Mouse (Mus musculus) spleen, adult 2 months (tissue): ENCODE measurements around the gene Rae1. TPM values are rescaled to one million over a fixed set of nuclear protein-coding genes. Genes with fewer than 3 reads are reported as not detected.

Source experiments
- DNase-seq, 2 experiments: peaks; one replicate each; pipeline versions ENCODE4 v3.0.0 to v3.0.0-alpha.2; 2012 to 2021; ENCODE audit warnings: low spot score in 2 of 2, low read depth in 1 of 2
- H3K27ac ChIP-seq: fragments of 200-500 bp; 2 replicates; pipeline ENCODE4 v1.5.1; 2012; ENCODE audit warnings: low read length, inconsistent platforms; ENCODE audit not compliant: insufficient read depth
- H3K27me3 ChIP-seq: fragments of 200-500 bp; 2 replicates; pipeline ENCODE4 v1.6.1; 2012; ENCODE audit warnings: mild to moderate bottlenecking, moderate library complexity, low read length, inconsistent platforms; ENCODE audit not compliant: control insufficient read depth, insufficient read depth
- H3K36me3 ChIP-seq: fragments of 200-500 bp; 2 replicates; pipeline ENCODE4 v1.6.1; 2012; ENCODE audit warnings: mild to moderate bottlenecking, low read length, inconsistent platforms; ENCODE audit not compliant: control insufficient read depth, insufficient read depth
- H3K4me1 ChIP-seq: fragments of 200-500 bp; 2 replicates; pipeline ENCODE4 v1.6.1; 2011; ENCODE audit warnings: inconsistent platforms; ENCODE audit not compliant: control insufficient read depth, insufficient read depth, insufficient read length
- H3K4me3 ChIP-seq: fragments of 200-500 bp; 2 replicates; pipeline ENCODE4 v1.5.1; 2011; ENCODE audit warnings: mild to moderate bottlenecking, inconsistent platforms; ENCODE audit not compliant: insufficient read depth, insufficient read length; ENCODE audit errors: extremely low read depth
- CTCF ChIP-seq: fragments of 200-500 bp; IDR thresholded peaks from 2 replicates; pipeline ENCODE4 v1.5.1; 2011; ENCODE audit warnings: mild to moderate bottlenecking, inconsistent platforms; ENCODE audit not compliant: insufficient read depth, insufficient read length, insufficient replicate concordance; ENCODE audit errors: extremely low read depth
- POLR2A ChIP-seq: fragments of 200-500 bp; IDR thresholded peaks from 2 replicates; pipeline ENCODE4 v1.6.1; 2011; ENCODE audit warnings: low read depth, low read length, inconsistent platforms
- WGBS: fragments of 180-500 bp; shearing (Covaris S2); methylation state at CpG from one replicate; pipeline ENCODE4 v1.1.7; 2018; 5-methylcytosine and 5-hydroxymethylcytosine counted together
- polyA plus RNA-seq: library from polyadenylated mRNA; depleted of rRNA; stranded (reverse); fragments of >200 nt; gene quantifications from 2 replicates; pipeline ENCODE4 v1.2.3, GENCODE M21; 2012

Gene Rae1
- polyA plus RNA-seq, 1 experiment, result 48.3 TPM

- Histone ChIP-seq H3K4me1 (no peaks in the 10 kb centered on the region), H3K36me3 (no peaks in the 10 kb centered on the region), H3K4me3 (no peak overlapping the region), H3K27ac (no peak overlapping the region), H3K27me3 (no peaks in the 10 kb centered on the region)
- whole genome bisulfite sequencing, result 84% methylated on average over 6 of the region's 6 CpGs
- no peak for TF ChIP-seq CTCF
- no peak for TF ChIP-seq POLR2A
- no peak for DNase-seq
Measured at GRCm38 (mm10) chr2:172961211-172961610, 38.7 kb upstream of the Rae1 start.

GRCm38 (mm10) chr2:172965249-172965648, 34.7 kb upstream of the Rae1 start:
- no peak for TF ChIP-seq CTCF
- TF ChIP-seq POLR2A, result no peak
- 89% methylated on average over 11 of the region's 11 CpGs for WGBS
- Histone ChIP-seq H3K4me1 (peaks cover 3% of the 10 kb centered on the region; the same call in 1 of the 2 replicates), H3K36me3 (no peaks in the 10 kb centered on the region), H3K27me3 (no peaks in the 10 kb centered on the region), H3K4me3 (no peak overlapping the region), H3K27ac (no peak overlapping the region)
- no peak for DNase-seq

DNA sequence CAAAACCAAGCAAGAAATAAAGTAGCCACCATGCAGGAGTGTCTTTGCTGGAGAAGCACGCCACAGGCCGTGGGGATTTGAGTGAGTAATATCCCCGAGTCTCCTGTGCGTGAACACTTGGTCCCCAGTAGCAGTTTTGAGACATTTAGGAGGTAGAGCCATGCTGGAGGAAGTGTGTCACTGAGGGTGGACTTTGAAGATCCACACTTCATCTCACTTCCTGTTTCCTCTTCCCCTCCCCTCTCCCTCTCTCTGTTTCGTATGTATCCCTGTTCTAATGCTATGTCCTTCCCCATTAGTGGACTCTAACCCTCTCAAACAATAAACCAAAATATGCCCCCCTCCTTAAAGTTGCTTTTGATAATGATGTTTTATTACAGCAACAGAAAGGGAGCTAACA, 33.4 kb upstream of the Rae1 start:
- Histone ChIP-seq H3K4me3 (no peak overlapping the region), H3K4me1 (peaks cover 3% of the 10 kb centered on the region; the same call in 1 of the 2 replicates), H3K27ac (no peak overlapping the region), H3K27me3 (no peaks in the 10 kb centered on the region), H3K36me3 (no peaks in the 10 kb centered on the region)
- TF ChIP-seq CTCF (no peak), POLR2A (no peak)
- 50% methylated on average over 5 of the region's 5 CpGs for WGBS
- no peak for DNase-seq

- Histone ChIP-seq H3K27ac (no peak overlapping the region), H3K36me3 (no peaks in the 10 kb centered on the region), H3K4me3 (no peak overlapping the region), H3K27me3 (no peaks in the 10 kb centered on the region), H3K4me1 (peaks cover 4% of the 10 kb centered on the region; the same call in 1 of the 2 replicates)
- no peak for DNase-seq
- no peak for TF ChIP-seq POLR2A
- 91% methylated on average over 2 of the region's 2 CpGs for WGBS
Measured at GRCm38 (mm10) chr2:172971865-172972264, 28.1 kb upstream of the Rae1 start.

DNA sequence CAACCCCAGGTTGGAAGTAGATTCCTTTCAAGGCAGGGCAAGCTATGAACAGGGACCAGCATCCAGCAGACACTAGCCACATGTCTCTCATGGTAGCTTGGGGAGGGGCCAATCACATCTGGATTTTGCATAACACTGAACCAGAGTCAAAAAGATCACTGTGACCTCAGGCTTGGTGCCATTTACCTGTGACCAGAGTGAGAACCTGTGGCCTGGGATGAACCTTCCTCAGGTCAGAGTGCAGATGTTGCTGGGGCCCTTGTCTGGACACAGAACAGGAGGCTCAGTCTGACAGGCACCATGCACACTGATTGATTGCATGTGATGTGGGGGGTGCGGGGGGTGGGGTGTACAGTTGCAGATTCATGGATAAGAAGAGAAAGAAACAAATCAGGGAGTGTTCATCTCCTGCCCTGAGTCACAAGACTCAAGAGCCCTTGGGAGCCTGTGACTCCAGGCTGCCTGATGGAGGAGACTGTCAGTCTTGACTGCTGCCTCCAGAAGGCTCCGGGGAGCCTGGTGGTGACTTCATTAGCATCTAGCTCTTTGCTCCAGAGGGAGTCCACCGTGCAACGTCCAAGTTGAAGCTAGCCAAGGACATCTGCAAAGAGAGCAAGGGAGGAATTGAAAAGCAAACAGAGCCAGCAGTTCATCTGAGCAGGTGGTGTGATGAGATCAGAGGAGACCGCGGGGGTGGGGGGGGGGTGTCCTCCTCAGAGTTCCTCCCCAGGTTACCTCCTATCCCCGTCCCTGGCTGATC, 25.9 kb upstream of the Rae1 start:
- WGBS, result 62% methylated on average over 7 of the region's 7 CpGs
- TF ChIP-seq POLR2A (no peak), CTCF (no peak)
- no peaks in the 10 kb centered on the region for H3K27me3 ChIP-seq
- no peak for DNase-seq
- peaks cover 4% of the 10 kb centered on the region; the same call in 1 of the 2 replicates for H3K4me1 ChIP-seq
- H3K4me3 ChIP-seq, result no peak overlapping the region
- H3K27ac ChIP-seq, result no peak overlapping the region
- no peaks in the 10 kb centered on the region for H3K36me3 ChIP-seq

GRCm38 (mm10) chr2:172974701-172975100, 25.2 kb upstream of the Rae1 start:
- Histone ChIP-seq H3K36me3 (no peaks in the 10 kb centered on the region), H3K27me3 (no peaks in the 10 kb centered on the region), H3K4me3 (no peak overlapping the region), H3K4me1 (peaks cover 4% of the 10 kb centered on the region), H3K27ac (no peak overlapping the region)
- TF ChIP-seq POLR2A (no peak), CTCF (no peak)
- WGBS, result 87% methylated on average over 7 of the region's 7 CpGs
- no peak for DNase-seq

- Histone ChIP-seq H3K4me1 (peaks cover 5% of the 10 kb centered on the region), H3K36me3 (no peaks in the 10 kb centered on the region), H3K4me3 (no peak overlapping the region), H3K27ac (no peak overlapping the region), H3K27me3 (no peaks in the 10 kb centered on the region)
- WGBS, result 88% methylated on average over 6 of the region's 6 CpGs
- DNase-seq, result no peak
- TF ChIP-seq POLR2A (no peak), CTCF (no peak)
Measured at GRCm38 (mm10) chr2:172975159-172975558, 24.8 kb upstream of the Rae1 start.
